Mouse (Mus musculus): ENCODE results near the gene Traf1.

Traf1 gene

GRCm38 (mm10) chr2:34941061-34941675 lies 20.4 kb downstream of the Traf1 start:
- DNase-seq (ENCODE audit: low spot score in 2 of 2) = no peak

DNA sequence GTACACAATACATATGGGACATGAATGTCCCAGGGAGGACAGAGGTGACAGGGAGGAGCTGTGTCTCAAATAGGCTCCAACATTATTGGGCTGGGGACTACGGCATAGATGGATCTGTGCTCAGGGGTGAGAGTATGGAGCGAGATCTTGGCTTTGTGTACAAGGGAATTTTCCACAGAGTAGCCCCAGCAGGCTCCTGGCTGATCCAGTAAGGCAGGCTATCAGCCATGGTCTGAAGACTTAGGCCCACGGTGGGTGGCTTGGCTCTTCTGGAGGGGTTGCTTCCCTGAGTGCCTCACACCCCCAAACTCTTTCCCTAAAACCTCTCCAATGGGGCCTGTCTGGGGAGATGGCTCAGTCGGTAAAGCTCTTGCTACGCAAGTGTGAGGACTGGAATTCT lies 21.3 kb downstream of the Traf1 start:
- no peak for DNase-seq (ENCODE audit: low spot score in 2 of 2)

DNA sequence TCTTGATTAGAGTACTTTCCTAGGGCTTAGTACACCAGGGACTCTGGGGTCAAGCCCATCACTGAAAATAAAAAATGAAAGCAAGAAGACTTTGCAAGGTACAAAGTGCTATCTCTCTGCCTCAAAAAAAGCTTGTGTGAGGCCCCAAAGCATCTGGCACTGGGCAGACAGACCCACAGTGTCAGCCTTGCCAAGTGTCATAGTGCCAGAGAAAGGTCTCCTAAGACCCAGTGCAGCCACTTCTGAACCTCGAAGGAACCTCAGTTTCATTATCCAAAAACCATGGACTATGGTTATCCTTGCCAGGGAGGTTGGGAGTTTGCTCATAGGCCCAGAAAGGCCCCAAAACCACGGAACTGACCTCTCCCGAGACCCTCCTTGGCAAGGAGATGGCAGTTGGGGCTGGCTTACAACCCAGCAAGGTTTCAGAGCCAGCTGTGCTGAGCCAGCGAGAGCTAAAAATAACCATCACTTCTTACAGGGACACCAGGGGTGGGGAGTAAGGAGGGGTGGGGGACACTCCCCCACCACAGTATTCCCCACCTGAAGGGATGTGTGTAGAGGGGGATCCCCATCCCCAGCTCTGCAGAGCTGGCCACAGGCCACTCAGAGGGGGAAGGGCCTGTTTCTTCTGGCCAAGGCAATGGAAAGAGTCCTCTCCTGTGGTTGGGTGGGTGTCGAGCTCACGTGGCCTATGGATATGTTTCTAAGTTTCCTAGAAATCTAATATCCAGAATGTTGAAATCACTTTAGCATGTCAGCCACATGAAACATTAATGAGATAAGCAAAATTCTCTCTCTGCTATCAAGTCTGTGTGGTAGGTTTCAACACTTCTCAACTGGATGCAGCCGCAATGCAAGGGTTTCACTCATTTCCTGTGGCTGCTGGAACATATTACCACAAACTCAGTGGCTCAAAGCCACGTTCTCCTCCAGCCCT lies 23.0 kb downstream of the Traf1 start:
- no peak for DNase-seq (ENCODE audit: low spot score in 2 of 2)

GRCm38 (mm10) chr2:34937460-34937859 lies 24.1 kb downstream of the Traf1 start:
- no peak for DNase-seq (ENCODE audit: low spot score in 2 of 2)

DNA sequence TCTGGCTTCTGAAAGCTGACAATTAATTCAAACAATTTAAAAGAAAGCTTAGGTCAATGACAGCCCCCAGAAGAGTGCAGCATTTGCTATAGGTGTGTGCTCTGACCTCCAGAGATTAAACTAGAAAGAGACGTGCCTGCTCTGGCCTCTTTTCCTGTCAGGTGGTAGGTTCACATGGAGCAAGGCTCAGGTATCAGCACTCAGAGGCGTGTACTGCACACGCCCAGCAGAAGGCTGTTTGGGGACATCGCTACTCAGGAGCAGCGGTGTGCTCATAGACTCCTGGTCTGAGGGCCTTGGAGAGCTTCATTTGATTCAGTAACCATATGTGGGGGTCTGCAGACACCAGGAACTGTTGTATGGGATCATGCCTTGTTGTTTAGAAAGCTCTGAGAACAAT lies 34.3 kb downstream of the Traf1 start:
- DNase-seq (ENCODE audit: low spot score in 2 of 2) = no peak

GRCm38 (mm10) chr2:34922729-34923128 lies 38.8 kb downstream of the Traf1 start:
- no peak for DNase-seq (ENCODE audit: low spot score in 2 of 2)

DNA sequence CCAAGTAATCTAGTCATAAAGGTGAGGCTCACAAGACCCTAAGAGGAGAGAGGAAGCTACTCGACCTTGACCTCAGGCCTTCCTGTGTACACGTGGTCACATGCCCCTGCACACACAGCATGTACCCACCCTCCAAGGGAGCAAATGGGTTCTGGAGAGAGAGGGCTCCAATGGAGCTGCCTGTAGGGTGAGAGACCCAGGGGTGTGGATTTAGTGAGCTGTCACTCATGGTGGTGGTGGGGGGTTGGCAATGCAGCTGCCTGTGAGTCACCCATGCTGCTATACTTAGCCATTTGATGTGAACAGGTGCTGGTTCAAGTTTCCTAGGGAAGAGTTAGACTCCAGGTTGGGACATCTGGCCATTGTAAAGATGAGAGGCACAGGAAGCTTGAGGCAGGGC lies 41.4 kb downstream of the Traf1 start:
- DNase-seq (ENCODE audit: low spot score in 2 of 2) = no peak

DNA sequence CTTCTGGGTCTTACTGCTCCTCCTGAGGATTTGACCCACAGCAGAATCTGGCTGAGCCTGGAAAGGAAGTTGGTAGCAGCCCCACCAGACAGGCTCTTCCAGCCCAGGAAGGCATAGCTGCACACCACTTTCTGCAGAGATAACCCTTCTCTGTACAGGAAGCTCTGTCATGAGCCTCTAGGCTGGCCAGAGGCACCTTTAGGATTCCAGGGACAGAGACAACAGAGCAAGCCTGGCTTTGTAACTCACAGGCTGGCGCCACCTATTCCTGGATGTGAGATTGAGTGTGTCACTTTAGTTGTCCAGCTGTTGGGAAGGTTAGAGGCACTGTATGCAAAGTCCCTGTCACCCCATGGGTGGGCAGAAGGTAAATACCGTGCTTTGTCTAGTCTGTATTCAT lies 46.5 kb downstream of the Traf1 start:
- DNase-seq (ENCODE audit: low spot score in 2 of 2) = no peak

- DNase-seq (ENCODE audit: low spot score in 2 of 2) = no peak
Observed at GRCm38 (mm10) chr2:34914823-34915082, 46.8 kb downstream of the Traf1 start.

DNA sequence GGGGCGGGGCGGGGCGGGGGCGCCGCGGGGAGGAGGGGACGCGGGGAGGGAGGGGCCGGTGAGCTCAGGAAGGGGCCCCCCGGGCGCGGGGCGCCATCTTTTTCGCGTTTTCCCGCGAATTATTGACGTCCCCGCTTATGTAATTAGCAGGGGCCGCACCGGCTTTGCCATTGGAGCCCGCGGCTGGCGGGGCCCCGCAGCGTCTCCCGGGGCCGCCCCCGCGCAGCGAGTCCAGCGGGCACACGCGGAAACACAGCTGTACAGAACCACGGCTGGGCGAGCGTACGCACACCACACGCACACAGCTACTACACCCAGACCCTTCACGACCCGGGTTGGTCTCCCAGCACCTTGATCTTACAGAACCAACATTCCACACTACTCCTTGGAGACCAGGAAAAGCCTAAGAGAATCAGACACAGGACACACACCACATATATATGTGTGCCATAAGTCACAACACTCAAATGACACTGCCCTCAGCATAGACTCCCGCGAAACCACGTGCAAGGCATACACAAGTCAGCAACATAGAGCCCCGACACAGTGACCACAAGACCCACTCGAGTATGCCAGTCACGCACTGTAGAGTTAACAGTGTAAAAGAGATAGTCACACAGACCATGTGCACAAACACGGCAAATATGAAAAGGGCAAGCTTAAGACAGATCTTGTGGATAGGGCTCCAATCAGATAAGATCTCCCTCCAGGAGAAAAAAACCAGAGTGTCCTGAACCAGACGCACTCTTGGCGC lies 47.3 kb downstream of the Traf1 start:
- peak; percentile 59 to 76 for DNase-seq (ENCODE audit: low spot score in 2 of 2)

DNA sequence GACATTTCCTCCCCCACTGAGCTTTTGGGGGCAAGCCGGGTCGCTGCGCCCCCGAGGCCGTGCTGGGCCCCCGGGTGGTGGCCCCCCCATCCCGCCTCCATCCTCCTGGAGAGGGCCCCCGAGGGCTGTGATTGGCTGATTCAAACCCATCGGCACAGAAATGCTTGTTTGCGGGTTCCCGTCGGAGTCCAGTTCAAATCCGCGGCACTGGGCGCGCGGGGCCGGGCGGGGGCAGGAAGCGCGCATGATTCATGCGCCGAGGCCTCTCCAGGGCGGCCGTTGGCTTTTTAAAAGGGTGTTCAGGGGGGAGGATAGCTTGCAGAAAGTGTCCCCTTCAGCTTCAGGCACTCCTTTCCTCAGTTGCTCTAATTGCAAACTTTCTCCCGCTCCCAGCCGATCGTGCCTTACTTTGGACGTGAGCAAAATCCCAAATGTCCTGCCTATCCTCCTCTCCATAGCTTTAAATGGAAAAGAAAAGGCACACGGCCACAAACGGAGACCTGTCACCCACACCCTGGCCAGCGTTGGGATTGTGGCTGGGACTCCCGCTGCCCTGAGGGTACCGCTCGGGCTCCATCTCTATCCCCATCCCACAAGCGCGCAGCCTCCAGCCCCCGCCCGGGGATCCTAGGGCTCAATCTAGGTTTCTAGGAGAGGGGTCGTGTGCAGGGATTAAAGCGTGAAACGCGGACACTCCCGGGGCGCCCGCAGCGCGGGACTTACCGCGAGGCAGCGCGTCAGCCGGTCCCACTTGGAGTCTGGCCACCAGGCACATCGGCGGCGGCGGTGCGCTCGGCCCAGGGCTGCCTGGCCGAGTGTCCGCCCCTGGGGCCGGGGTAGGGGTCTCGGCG lies 48.1 kb downstream of the Traf1 start, which contains the start of gene Phf19:
Phf19 (minus strand) TSS at position 809 of the 851 bp plus-strand sequence.
- DNase-seq (ENCODE audit: low spot score in 2 of 2) = peak; percentile 64 to 83

GRCm38 (mm10) chr2:34912613-34913012 lies 49.0 kb downstream of the Traf1 start:
- DNase-seq (ENCODE audit: low spot score in 2 of 2) = peak in 1 of 2 experiments; percentile 57

GRCm38 (mm10) chr2:34911871-34912270 lies 49.7 kb downstream of the Traf1 start:
- DNase-seq (ENCODE audit: low spot score in 2 of 2) = no peak

GRCm38 (mm10) chr2:34909719-34910118 lies 51.9 kb downstream of the Traf1 start:
- DNase-seq (ENCODE audit: low spot score in 2 of 2) = no peak

DNA sequence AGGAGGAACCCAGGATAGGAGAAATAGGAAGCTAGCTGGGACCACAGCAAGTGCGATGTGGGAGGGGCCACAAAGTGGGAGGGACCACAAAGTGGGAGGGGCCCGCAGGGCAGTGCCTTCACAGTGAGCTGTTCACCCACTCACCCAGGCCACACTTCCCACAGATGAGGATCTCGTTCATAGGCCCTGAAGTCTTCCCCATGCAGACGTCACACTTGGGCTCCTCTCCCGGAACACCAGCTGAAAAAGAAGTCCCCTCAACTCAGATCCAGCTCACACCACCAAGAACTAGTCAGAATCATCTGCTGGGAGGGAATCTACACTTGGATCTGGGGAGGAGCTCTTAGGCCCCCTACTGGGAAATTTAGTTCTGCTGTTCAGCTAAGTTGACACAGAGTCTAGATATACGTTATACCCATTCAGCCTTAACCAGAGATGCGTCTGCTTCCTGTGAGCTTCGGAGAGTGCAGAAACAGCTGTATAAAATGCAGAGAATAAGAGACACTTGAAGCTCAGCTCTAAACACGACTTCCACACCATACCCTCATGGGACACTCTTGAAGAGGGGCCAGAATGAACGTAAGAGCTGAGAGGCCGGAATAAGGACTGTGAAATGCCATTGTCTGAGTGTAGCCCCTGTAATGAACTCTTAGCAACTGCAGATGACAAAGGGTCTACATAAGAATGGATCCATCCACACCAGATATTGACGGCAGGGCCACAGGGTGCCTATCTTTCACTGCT lies 54.5 kb downstream of the Traf1 start:
- DNase-seq (ENCODE audit: low spot score in 2 of 2) = peak; percentile 77 to 80

DNA sequence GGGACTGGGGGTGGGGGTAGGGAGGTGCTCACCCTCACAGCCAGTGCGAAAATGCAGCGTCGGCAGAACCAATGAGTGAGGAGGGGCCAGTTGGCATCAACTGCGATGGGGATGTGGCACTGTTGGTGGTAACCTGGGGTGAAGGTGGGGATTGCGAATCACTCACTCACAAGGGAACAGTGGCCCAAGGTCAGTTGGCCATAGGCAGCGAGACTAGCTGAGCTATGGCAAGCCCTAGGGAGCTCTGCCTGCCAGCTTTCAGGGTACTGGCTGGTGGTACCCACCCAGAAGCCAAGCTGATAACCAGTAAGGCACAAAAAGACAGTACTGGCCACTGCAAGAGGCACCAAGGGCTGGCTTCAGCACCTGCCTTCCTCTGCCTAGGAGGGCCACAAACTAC lies 55.1 kb downstream of the Traf1 start:
- no peak for DNase-seq (ENCODE audit: low spot score in 2 of 2)

DNA sequence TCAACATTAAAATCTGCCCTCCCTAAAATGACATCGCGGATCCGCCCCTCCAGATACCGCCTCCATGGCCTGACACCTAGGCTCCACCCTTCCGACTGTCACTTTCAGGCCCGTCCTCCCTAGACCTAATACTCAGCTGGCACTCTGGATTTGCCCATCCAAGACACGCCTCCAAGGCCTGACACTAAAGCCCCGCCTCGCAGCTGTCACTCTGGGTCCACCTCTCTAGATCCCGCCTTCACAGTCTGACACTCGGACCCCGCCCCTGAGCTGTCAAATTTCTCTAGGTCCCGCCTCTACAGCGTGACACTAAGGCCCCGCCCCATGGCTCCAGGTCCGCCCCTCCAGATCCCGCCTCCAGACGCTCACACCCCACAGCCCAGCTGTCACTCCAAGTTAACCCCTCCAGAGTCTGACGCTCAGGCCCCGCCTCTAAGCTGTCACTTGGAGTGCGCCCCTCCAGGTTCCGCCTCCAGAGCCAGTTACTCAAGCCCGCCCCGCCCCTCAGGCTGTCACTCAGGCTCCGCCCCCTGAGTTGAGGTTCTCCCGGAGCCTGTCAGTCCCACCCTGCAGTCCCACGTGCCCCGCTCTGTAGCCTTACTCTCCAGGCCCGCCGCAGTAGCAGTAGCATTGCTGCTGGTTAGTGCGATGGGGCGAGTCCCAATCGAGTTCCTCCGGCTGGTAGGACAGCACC lies 56.6 kb downstream of the Traf1 start:
- peak; percentile 98 to 99 for DNase-seq (ENCODE audit: low spot score in 2 of 2)

GRCm38 (mm10) chr2:34903652-34904405 lies 57.7 kb downstream of the Traf1 start:
- DNase-seq (ENCODE audit: low spot score in 2 of 2) = no peak

GRCm38 (mm10) chr2:34903191-34903590 lies 58.4 kb downstream of the Traf1 start:
- DNase-seq (ENCODE audit: low spot score in 2 of 2) = no peak

DNA sequence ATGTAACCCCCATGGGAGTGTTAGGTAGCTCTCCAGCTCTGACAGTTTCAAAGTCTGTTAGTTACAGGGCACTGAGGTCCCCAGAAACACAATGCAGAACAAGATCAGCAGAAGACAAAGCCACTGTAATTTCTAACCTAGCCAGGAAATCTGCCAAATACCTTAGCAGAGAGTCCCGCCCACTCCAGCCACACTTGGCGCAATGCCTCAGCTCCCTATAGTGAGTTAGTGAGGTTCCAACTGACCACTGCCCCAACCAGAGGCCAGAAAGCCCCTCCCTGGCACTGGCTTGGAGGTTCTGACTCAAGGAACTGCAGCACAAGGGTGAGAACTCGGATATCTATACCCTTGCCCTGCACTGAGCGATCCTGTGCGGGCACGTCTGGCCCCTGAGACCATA lies 58.8 kb downstream of the Traf1 start:
- no peak for DNase-seq (ENCODE audit: low spot score in 2 of 2)

All from spleen, postnatal 4 days (tissue).